Mouse (Mus musculus) yolk sac, embryonic 10.5 days (tissue): ENCODE measurements around the gene Arl15.
A peak's percentile ranks its signal among the peaks of the same experiment; 100 is the strongest.

Experiments used
- DNase-seq: peaks from one replicate; pipeline ENCODE4 v3.0.0-alpha.2; 2017; ENCODE audit warnings: low spot score

Arl15 gene

DNA sequence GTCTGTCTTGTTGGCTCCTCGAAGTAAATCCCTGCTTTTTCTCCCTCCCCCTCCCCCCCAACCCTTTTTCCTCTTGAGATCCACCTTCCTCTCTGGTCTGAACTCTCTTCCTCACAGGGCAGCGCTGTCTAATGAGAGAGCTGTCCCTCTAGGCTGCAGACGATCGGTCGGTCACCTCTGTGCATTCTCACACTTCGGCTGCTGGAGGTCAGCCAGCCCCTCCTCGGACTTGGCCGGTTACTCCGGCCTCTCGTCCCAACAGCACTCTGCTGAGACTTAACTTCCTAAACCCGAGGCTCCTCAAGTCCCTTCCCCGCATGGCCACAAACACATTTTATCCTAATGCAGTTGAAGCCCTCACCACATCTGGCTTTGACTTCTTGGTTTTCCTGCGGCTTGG, 77.5 kb downstream of the Arl15 start:
- DNase-seq, result no peak

- no peak for DNase-seq
Measured at GRCm38 (mm10) chr13:113875724-113876123, 81.4 kb downstream of the Arl15 start.

DNA sequence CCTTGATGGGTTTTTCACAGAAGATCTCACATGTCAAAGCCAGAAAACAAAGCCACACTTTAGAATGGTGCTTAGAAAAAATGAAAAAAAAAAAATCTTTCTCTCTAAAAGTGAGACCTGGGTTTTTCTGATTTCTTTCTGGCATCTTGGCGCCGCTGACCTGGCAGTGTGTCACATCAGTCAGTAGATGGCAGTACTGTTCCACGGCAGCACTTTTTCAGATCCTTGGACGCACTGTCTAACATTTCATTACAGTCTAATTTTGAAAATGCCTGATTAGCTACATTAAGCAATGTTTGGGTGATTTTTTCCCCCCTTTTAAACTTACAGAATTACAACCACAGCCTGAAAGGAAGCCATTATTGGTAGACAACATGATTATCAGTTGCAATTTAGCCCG, 83.1 kb downstream of the Arl15 start:
- DNase-seq, result peak; percentile 52

GRCm38 (mm10) chr13:113878571-113878970, 84.3 kb downstream of the Arl15 start:
- no peak for DNase-seq

DNA sequence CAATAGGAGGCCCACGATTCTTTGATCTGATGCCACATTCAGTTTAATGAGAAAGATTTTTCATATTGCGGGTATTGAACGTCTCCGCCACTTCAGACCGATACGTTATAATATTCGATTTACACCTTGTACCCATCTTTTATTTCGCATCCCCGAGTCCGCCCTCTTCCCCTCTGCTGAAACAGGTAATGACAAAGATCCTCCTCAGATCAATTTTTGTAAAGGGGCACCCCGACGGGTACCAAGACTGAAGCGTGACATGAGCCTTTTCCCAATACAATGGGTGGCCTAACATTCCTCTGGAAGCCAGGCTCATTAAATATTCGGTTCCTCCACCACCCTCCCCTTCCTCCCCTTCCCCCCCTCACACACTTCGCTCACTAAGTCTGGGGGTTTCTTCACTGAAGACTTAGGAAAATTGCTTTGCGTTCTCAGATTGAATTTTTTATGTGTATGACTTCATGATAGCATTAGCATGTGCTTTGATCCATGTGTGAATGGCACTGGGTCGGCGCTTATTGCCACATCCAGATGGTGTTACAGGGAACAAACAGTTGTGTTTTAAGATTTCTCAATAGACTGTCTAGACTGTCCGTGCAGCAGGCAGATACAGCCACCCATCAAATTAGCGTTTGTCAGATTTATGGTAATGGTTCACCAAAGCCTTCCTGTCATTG, 85.5 kb downstream of the Arl15 start:
- no peak for DNase-seq

- peak; percentile 26 for DNase-seq
Measured at GRCm38 (mm10) chr13:113880564-113881171, 86.4 kb downstream of the Arl15 start.

DNA sequence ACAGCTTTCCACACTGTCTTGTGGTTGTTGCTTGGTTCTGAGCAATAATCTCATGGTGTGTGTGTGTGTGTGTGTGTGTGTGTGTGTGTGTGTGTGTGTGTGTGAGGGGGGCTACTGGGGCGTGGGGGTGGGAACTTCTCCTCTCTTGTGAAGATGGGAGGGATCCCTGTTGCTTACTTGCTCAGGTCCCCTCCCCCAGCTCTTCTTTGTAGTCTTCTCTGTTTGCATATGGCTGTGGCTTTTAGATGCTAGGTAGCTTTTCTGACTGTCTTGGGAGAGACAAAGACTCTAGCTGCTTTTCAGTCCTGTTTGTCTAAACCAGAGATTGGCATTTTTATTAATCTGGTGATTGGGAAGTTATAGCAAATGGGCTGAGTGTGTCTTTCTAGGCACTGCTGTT, 88.7 kb downstream of the Arl15 start:
- DNase-seq, result no peak

- no peak for DNase-seq
Measured at GRCm38 (mm10) chr13:113887090-113887489, 92.8 kb downstream of the Arl15 start.

DNA sequence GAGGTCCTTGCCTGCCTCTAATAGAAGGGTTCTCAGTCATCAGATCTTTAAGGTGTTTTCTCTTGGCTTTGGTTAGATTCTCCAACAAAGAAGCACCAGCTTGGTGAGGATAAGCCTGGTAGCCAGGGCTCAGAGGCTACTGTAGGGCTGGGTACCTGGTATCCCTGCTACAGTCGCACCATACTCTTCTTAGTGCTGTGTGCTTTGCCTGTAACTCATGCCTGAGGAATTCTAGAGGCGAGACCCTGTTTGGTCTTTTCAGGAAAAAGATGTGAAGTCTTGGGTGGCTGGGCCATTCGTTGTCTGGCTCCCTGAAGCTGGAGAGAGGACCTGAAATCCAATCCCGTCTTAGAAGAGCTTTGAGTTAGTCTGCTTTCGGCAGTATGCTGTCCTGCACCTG, 93.8 kb downstream of the Arl15 start:
- no peak for DNase-seq

DNA sequence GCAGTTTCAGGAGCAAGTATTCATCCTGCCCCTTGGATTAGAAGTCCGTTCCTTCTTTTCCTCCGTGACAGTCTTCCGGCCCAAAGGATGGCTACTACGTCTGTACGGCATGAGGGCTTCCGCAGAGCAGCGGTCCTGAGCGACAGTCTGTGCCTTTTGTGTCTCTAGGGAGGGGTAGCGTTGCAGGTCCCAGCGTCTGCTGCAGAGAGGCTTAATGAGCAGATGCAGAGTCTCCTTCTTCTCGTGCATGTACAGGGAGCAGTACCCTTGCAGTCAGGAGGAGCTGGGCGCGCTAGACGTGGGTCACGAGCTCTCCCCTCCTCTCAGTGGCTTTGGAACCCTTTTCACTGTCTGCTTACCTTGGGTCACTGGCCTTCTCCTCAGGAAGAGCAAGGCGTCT, 94.4 kb downstream of the Arl15 start:
- DNase-seq, result no peak

DNA sequence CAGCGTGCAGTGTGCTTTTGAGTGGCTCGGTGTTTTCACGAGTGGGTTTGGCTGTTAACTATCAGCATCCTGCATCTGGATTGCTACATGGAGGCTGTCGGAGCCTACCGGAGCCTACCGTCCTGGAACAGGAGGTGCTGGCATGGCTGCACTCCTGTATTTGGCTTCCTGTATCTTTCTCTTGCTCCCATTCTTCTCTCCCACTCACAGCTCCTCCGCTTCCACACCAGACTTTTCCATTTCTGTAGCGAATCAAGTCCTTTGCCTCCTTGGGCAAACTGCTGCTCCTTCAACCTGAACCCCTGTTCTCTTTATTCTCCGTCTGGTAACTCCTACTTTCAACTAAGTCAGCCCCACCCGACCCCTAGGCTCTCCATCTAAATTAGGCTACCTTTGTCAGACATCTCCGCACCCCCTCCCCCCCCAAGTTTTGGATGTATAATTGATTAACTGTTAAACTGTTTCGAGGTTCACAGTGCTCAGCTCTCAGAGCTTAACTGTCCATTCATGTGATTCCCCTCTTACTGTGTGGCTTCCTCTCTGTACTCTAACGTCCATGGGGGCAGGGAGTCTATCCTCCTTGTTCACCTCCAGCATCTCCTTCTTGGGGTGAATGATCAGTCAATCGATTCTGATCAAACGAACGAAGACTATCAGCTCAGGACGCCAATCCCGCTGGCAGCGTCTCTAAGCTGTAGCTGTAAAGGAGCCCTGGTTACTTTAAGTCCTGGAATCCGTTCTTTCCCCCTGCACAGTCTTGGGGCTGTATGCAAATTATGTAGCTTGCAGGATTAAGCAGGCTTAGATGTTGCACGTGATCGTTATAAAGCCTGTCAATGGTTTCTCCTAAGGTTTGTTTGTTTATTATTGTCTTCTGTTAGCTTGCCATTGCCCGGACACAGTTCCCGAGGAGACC, 95.1 kb downstream of the Arl15 start:
- no peak for DNase-seq

DNA sequence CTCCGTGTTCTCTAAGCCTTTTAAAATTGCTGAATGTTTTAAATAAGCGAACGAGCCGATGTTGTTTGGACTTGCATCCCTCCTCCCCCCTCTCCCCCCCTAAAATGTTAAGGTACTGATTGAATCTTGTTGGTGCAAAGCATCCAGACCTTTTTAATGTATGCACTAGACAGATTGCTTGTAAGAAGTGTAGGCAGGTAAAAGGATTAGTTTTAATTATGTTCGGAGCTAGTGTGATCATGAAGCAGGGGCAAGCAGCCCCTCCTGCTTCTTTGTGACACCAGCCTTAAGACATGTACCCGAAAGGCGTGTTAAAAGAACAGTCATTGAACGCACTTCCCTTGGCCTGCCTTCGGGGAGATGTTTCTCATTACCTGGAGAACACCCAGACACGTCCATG, 102.4 kb downstream of the Arl15 start:
- no peak for DNase-seq

DNA sequence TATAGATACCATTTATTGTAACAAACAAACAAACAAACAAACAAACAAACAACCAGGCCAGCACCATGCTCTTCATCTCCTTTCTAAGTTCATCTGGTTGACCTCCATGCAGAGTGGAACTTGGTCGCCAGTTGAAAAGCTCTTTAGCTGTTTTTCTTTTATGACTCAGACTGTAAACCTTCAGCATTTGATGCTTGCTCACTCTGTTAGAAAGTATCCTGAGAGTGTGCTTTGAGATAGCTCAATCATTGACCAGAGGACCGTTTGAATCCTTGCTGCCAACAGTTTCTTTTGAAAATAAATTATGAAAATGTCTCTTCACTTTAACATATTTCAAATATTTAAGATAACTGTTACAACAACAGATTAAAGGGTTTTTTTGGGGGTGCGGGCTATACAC, 103.2 kb downstream of the Arl15 start:
- DNase-seq, result no peak

DNA sequence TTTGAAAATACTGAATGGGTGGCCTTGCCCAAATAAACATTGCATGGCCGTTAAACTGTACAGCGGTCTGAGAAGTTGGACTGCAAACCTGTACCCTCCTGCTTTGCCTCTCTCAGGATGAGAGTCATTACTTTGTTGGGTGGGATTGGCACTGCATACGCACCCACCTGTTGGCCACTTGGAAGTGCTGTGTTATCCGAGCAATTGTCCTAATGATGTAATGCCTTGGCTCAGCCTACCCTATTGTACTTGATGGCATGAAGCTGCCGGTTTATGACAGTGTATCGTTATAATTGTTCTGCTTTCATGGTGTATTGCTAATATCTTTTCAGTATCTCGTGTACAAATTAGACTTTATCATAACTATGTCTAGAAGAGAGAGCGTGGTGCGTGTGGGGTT, 103.6 kb downstream of the Arl15 start:
- no peak for DNase-seq

DNA sequence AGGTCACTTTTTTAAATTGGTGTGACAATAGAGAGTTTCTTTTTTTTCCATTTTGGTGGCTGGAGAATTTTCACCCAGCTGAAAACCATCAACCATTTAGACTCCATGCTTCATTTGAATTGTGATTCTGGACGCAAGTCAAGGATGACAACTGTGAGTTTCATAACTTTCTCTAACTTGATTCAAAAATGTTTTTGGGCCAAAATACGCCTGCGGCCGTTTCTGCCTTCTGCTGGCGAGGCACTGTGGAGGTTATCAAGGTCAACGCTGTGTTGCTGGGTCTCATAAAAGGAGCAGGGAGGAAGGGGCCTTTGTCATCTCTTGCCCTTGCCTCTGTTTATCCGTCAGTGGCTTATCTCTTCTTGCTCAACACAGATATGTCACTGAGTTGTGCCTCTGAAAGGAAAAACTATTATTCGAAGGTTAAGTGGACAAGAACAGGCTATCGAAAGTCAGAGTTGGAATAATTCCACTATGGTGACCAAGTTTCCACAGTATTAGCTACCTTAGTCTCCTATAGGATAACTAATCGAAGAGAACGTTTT, 106.8 kb downstream of the Arl15 start:
- no peak for DNase-seq

DNA sequence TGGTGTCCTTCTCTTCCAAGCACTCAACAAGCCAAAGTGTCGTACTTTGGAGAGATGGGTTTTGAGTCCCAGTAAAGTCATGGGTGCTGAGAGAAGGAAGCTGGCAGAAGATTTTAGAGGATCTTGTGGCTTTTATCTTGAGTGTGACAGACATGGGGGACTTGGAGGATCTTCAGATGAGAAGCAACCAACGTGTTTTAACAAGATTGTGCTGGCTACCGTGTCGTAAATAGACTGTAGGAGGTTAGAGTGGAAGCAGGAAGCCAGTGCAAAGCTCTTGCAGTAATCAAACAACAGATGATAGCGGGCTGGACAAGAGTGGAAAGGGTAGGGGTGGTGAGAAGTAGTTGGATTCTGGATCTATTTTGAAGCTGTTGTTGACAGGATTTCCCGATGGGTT, 109.0 kb downstream of the Arl15 start:
- DNase-seq, result no peak

DNA sequence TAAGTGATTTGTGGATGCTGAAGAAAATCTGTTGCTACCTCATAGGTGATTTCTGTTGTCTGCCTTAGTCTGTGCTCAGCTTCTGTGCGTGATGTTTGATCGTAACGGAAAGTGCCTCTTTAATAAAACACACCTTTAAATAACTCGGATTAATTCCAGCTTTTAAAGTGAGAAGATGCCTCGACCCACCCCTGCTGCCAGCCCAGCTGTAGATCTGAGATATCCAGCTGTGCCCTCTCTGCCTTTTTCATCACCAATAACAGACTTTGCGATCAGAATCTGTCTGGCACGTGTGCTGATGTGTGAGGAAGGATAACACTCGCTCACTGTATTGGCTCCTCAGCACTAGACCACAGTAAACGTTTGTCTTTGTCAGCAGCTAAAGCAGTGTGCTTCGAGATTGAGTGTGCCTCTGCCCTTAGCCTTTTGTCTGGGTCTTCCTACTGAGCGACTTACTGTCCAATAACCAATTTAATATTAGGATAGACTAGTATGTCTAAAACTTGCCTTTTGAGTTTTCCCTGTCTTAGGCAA, 117.7 kb downstream of the Arl15 start:
- no peak for DNase-seq

- no peak for DNase-seq
Measured at GRCm38 (mm10) chr13:113914551-113914971, 120.3 kb downstream of the Arl15 start.

GRCm38 (mm10) chr13:113915700-113916099, 121.4 kb downstream of the Arl15 start:
- DNase-seq, result no peak

DNA sequence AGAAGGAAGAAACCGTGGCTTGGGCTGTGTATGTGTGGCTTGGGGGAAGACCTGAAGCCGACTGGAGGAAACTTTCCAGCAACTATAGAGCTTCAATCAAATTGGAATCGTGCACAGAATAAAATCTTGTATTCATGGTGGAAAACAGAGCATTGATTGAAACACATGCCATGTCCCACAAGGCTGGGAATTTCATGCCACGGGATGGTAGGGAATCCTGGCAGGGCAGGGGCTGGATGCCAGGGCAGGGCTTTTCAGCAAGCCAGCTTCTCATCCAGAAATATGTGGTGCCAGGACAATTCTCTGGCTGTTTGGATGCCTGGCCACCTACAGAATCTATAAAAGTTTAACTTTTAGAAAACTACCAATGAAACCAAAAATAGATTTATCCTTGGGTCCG, 122.5 kb downstream of the Arl15 start:
- DNase-seq, result no peak

GRCm38 (mm10) chr13:113917376-113917775, 123.1 kb downstream of the Arl15 start:
- no peak for DNase-seq

DNA sequence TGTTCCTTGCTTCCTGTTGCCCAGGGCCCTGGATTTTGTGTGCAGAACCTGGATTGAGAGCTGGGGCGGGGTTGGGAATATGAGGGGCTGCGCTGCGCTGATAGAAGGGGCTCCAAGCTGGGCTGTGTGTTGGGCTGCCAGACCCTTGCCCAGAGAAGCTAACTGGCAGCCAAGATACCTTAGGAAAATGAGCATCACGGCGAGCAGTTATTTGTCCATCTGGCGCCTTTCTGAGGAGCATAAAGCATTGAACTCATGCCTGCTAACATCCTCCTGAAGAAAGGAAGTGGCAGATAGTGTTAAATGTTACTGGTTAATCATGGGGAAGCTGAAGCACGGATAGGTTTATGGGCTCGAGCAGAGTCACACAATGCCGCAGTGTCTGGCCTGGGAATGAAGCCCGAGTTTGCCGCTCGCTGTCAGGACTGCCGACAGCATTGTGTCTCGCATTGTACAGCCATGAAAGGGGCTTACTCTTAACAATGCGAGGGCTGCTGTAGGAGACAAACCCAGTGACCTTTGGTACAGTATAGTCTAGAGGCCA, 123.6 kb downstream of the Arl15 start:
- no peak for DNase-seq
